Mouse (Mus musculus): ENCODE data around the gene Pbld2. TPM values are rescaled to one million over a fixed set of nuclear protein-coding genes. Genes with fewer than 3 reads are reported as not detected.

Pbld2 gene
- 1.1 and 1.8 TPM in 2 replicates for polyA plus RNA-seq (2015; fragmentation: Nextera tagmentation; extraction: Ambion mirVana)

DNA sequence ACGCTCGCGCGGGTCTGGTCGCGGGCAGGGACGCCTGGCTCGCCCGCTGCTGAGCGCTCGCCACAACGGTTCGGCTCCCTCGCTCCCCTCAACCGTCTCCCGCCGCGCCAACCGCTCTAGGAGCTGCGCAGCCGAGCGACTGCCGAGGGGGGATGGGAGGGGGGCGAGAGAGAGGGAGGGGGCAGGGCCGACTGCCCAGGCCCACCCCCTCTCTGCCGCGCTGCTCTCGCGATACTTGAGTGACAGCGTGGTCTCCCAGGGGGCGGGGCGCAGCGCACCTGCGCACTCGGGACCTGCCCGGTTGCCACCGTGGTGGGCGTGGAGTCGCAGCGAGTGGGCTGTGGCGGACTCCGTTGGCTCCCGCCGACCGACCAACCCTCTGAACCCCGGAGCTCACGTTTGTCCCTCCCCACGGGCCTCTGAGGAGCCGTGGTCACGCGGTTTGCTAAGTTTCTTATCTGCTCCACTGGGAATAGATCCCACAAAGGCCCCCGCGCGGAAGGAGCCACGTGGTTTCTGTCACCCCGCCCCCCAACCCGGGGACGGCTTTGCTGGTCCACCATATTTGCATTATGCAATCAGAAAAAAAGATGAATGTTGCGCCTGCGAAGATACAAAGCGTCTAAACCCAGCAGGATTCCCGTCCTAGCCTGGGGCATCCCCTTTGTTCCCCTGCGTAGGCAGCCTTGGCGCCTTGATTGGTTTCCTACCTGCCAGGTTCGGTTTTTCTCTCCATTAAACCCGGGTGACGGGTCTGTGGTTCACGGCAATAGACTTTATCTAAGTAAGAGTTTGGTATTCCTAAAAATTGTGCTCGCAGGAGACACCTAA is at the start of gene Pbld2, which contains the start of gene Hnrnph3:
Gene Pbld2, plus strand, starts transcription at position 567 of the 831 bp plus-strand sequence.
Gene Hnrnph3, minus strand, starts transcription at position 469 of the 831 bp plus-strand sequence.
- Histone ChIP-seq H3K9ac (replicated peaks) (peak within 1 kb of the TSS; percentile 99), H3K4me1 (peaks cover 59% of the 10 kb centered on the region), H3K27ac (replicated peaks) (peak within 1 kb of the TSS; percentile 100), H3K27me3 (no peaks in the 10 kb centered on the region), H3K9me3 (no peaks in the 10 kb centered on the region), H3K4me2 (replicated peaks) (peak within 1 kb of the TSS; percentile 83), H3K4me3 (peak within 1 kb of the TSS; percentile 85), H3K36me3 (no peaks in the 10 kb centered on the region)
- under 1% methylated on average over 51 of the region's 69 CpGs for WGBS
- peak; percentile 94 for ATAC-seq (replicated peaks)

DNA sequence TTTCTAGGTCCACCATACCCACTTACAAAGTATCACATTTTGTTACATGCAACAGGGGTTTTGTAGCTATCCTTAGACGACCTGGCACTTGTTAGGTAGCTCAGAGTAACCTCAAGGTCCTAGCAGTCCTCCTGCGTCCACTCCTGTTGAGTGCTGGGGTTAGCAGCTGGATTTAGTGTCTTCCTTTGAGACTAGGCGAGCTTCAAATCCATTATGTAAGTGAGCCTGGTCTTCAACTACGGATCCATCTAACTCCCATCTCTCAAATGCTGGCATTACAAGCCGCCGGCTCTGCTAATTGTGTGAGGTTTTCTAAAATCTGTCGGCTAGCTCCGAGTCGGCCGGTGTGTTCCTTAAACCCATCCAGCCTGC is 44.5 kb upstream of the Pbld2 start:
- Histone ChIP-seq H3K4me2 (replicated peaks) (peak overlapping the region; percentile 60), H3K9me3 (no peaks in the 10 kb centered on the region), H3K36me3 (peaks cover 13% of the 10 kb centered on the region), H3K27me3 (no peaks in the 10 kb centered on the region), H3K4me3 (peak overlapping the region; percentile 98), H3K4me1 (peaks cover 13% of the 10 kb centered on the region), H3K9ac (replicated peaks) (peak overlapping the region; percentile 95), H3K27ac (replicated peaks) (peak overlapping the region; percentile 84)
- ATAC-seq (replicated peaks), result no peak
- 4% methylated on average over 10 of the region's 10 CpGs for WGBS

DNA sequence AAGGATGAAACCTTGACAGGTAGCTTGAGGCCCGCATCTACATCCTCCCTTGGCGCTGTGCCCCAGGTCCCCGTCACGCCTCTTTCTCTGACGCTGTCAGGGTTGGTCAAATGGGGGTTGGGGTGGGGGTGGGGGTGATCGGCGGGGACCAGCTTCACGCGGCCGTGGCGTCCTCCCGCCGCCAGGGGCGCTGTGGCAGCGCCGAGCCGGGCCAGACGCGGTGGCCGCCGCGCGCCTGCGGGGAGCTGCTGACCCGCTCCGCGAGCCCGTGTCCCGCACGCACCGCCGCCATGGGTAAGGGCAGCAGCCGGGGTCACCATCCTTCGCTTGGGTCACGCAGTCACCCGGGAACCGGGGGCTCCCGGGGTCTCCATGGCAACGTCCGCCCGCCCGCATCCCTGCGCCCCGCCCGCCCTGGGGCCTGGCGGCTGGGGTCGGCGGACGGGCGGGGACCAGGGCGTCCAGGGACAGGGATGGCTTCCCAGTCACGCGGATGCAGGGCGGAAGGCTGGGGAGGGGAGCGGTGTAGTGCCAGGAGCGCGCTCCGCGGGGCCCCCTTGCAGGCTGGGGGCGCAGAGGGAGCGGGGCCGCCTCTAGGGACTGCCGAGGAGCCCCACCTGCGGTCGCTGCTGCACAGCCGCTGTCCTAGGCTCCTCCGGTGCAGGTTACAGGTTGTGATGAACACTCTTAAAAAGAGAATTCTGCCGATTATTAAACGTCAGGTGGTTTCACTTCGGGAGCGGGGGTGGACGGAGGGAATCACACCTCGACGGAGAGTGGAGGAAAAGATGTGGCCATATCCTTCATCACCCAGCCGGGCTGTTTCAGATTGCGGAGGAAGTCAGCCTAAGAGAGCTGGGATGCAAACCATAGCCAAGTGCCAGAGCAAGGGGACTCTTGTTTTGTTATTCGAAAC is 43.8 kb upstream of the Pbld2 start, which contains the start of gene Rufy2:
Gene Rufy2, plus strand, starts transcription at position 185 of the 916 bp plus-strand sequence.
- under 1% methylated on average over 72 of the region's 77 CpGs for WGBS
- Histone ChIP-seq H3K9ac (replicated peaks) (peak within 1 kb of the TSS; percentile 95), H3K27me3 (no peaks in the 10 kb centered on the region), H3K9me3 (no peaks in the 10 kb centered on the region), H3K36me3 (peaks cover 16% of the 10 kb centered on the region), H3K4me1 (peaks cover 13% of the 10 kb centered on the region), H3K4me2 (replicated peaks) (peak within 1 kb of the TSS; percentile 60), H3K4me3 (peak within 1 kb of the TSS; percentile 98), H3K27ac (replicated peaks) (peak within 1 kb of the TSS; percentile 84)
- peak; percentile 94 for ATAC-seq (replicated peaks)

DNA sequence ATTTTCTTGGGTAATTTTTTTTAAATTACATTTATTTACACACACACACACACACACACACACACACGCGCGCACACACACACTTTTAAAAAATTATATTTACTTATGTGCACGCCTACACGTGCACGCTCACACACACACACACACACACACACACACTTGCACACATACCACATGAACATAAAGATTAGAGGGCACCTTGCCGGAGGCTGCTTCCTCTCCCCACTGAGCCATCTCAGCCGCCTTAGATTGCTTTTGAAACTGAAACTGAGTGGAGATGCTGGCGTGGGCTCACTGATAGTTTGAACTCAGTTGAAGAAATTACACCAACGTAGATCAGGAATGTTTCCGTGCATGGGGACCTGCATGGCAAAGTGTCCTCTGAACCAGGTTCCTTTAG is 40.0 kb upstream of the Pbld2 start:
- ATAC-seq (replicated peaks), result no peak
- Histone ChIP-seq H3K27me3 (no peaks in the 10 kb centered on the region), H3K9ac (replicated peaks) (no peak overlapping the region), H3K4me2 (replicated peaks) (no peak overlapping the region), H3K4me3 (no peak overlapping the region), H3K9me3 (no peaks in the 10 kb centered on the region), H3K27ac (replicated peaks) (no peak overlapping the region), H3K4me1 (peaks cover 13% of the 10 kb centered on the region), H3K36me3 (peaks cover 43% of the 10 kb centered on the region)
- 92% methylated on average over 11 of the region's 11 CpGs for WGBS

DNA sequence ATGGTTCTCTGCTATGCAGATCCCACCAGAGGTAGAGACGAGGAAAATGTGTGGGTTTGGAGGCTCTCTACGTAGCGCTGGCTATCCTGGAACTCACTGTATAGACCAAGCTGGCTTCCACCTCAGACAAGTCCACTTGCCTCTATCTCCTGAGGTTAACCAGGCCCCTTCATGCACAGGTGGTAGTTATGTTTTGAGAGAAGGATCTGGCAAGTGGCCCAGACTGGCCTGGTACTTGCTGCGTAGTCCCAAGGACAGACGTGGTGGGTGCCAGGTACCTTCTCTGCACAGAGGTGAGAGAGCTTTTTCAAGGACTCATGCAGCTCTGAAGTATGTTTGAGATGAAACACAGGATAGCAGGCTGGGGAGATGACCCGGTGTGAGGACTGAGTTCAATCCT is 39.6 kb upstream of the Pbld2 start:
- no peak for ATAC-seq (replicated peaks)
- Histone ChIP-seq H3K27me3 (no peaks in the 10 kb centered on the region), H3K27ac (replicated peaks) (no peak overlapping the region), H3K9me3 (no peaks in the 10 kb centered on the region), H3K4me2 (replicated peaks) (no peak overlapping the region), H3K4me3 (no peak overlapping the region), H3K9ac (replicated peaks) (no peak overlapping the region), H3K36me3 (peaks cover 48% of the 10 kb centered on the region), H3K4me1 (peaks cover 13% of the 10 kb centered on the region)
- WGBS, result 93% methylated on average over 6 of the region's 6 CpGs

DNA sequence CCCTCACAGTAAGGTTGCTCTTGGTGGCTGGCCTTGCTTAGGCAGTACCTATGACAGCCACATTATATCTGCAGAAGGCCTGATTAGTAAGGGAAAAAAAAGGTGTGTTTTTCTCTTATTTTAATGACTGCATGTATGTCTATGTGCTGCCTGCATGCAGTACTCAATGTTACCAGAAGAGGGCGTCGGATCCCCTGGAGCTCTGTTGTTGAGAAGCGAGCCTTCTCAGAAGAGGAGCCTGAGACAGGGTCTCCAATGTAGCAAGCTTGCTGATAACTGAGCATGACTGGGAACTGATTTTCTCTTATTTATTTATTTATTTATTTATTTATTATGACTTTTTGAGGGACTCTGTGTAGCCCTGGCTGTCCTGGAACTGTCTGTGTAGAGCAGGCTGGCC is 36.8 kb upstream of the Pbld2 start:
- Histone ChIP-seq H3K4me2 (replicated peaks) (no peak overlapping the region), H3K36me3 (peaks cover 75% of the 10 kb centered on the region), H3K27ac (replicated peaks) (no peak overlapping the region), H3K27me3 (no peaks in the 10 kb centered on the region), H3K4me1 (no peaks in the 10 kb centered on the region), H3K9me3 (no peaks in the 10 kb centered on the region), H3K9ac (replicated peaks) (no peak overlapping the region), H3K4me3 (no peak overlapping the region)
- ATAC-seq (replicated peaks), result no peak
- 25% methylated on average over 3 of the region's 3 CpGs for WGBS

DNA sequence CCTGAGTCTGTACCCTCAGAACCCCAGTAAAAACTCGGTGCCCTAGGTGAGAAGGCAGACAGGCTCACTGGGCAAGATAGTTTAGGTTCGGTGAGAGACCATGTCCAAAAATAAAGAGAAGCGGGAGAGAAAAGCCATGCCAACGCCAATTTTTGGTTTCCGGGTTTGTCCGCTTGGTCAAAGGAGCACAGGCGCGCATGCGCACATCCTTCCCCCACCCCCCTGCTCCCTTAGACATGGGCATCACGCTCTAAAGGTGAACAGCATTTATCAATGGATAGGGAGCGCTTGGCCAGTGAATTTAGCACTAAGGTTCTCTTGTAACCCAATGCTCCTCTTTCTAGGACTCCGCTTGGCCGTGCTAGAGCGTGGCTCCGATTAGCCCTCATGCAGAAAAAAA is 33.5 kb upstream of the Pbld2 start:
- ATAC-seq (replicated peaks), result no peak
- Histone ChIP-seq H3K4me2 (replicated peaks) (no peak overlapping the region), H3K27ac (replicated peaks) (no peak overlapping the region), H3K36me3 (peaks cover 84% of the 10 kb centered on the region), H3K9ac (replicated peaks) (no peak overlapping the region), H3K4me1 (no peaks in the 10 kb centered on the region), H3K27me3 (no peaks in the 10 kb centered on the region), H3K4me3 (no peak overlapping the region), H3K9me3 (no peaks in the 10 kb centered on the region)
- WGBS, result 96% methylated on average over 15 of the region's 15 CpGs

DNA sequence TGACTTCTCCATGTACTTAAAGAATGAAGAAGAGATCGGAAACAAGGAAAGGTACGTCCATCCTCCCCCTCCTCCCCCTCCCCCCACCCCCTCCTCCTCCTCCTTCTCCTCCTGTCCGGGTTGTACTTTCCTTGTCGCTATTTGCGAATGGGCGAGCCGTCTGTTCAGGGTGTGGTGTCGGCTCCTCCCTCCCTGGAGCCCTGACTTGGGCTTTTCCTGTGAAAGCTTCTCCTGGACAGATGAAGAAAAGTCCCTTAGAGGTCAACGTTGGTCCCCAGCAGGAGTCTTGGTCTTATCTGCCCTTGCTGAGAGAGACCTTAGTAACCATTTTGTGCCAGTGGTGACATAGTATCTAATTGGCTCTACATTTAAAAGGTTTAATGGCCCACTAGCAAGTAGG is 30.1 kb upstream of the Pbld2 start:
- Histone ChIP-seq H3K4me3 (no peak overlapping the region), H3K9ac (replicated peaks) (no peak overlapping the region), H3K27ac (replicated peaks) (no peak overlapping the region), H3K4me2 (replicated peaks) (no peak overlapping the region), H3K4me1 (no peaks in the 10 kb centered on the region), H3K36me3 (peaks cover 91% of the 10 kb centered on the region), H3K27me3 (no peaks in the 10 kb centered on the region), H3K9me3 (no peaks in the 10 kb centered on the region)
- 91% methylated on average over 8 of the region's 9 CpGs for WGBS
- ATAC-seq (replicated peaks), result no peak

DNA sequence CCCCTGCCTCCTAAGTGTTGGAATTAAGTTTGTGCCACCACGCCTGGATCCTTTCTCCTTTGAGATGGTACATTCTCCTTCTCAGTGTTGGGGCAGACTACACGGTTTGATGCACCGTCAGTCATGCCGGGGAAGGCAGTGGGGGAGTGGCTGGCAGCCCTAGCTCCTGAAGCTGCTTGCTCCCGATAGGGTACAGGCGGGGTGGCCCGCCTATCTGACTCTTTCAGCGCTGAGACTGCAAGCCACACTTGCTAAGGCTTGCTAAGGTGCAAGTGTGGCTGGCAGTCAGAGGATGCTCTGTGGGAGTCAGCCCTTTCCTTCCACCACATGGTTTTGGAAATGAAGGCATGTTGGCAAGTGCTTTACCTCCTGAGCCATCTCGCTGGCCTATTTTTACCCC is 23.5 kb upstream of the Pbld2 start:
- H3K27me3 ChIP-seq, result no peaks in the 10 kb centered on the region
- H3K27ac ChIP-seq (replicated peaks), result no peak overlapping the region
- no peak for ATAC-seq (replicated peaks)
- no peaks in the 10 kb centered on the region for H3K4me1 ChIP-seq
- WGBS, result 74% methylated on average over 9 of the region's 9 CpGs
- no peak overlapping the region for H3K4me3 ChIP-seq
- H3K9ac ChIP-seq (replicated peaks), result no peak overlapping the region
- H3K9me3 ChIP-seq, result no peaks in the 10 kb centered on the region
- no peak overlapping the region for H3K4me2 ChIP-seq (replicated peaks)
- peaks cover 92% of the 10 kb centered on the region for H3K36me3 ChIP-seq

DNA sequence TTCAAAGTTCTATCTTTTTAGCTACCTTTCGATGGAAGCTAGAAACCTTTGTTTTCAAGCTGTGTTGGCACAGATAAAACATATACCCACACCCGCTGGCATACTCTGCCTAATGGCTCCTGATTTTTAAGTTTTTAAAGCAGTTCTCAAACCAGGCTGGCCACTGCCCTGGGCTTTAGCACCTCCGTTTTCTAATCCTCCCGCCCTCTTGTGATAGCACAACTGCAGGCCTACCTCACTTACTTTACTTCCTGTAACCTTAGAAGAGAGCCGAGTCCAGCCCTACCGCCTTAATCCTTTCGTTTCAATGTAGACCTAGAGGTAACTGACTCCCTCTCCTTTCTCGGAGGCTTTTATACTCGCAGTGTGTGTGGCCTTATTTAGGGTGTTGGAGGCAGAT is 20.9 kb upstream of the Pbld2 start:
- Histone ChIP-seq H3K9ac (replicated peaks) (no peak overlapping the region), H3K36me3 (peaks cover 89% of the 10 kb centered on the region), H3K4me3 (no peak overlapping the region), H3K27ac (replicated peaks) (no peak overlapping the region), H3K4me1 (no peaks in the 10 kb centered on the region), H3K9me3 (no peaks in the 10 kb centered on the region), H3K4me2 (replicated peaks) (no peak overlapping the region), H3K27me3 (no peaks in the 10 kb centered on the region)
- WGBS, result 75% methylated on average over 9 of the region's 9 CpGs
- ATAC-seq (replicated peaks), result no peak

DNA sequence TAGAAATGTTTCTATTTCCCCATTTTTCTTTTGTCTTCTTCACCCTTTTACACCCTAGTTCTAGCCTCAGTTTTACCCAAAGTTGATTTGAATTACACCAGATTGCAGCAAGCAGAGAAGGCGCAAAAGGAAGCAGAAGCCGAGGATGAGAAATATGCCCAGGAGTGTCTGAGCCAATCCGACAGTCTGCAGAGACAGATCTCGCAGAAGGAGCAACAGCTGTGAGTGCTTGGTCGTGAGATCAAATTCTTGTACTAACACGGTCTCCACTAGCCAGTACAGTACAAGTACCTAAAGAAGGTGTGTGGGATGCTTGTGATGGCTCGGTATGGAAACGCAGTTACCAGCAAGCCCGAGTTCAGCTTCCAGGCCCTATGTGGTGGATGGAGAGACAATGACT is 19.6 kb upstream of the Pbld2 start:
- Histone ChIP-seq H3K27me3 (no peaks in the 10 kb centered on the region), H3K36me3 (peaks cover 88% of the 10 kb centered on the region), H3K9ac (replicated peaks) (no peak overlapping the region), H3K4me1 (no peaks in the 10 kb centered on the region), H3K4me2 (replicated peaks) (no peak overlapping the region), H3K9me3 (no peaks in the 10 kb centered on the region), H3K4me3 (no peak overlapping the region), H3K27ac (replicated peaks) (no peak overlapping the region)
- ATAC-seq (replicated peaks), result no peak
- WGBS, result 93% methylated on average over 9 of the region's 9 CpGs

DNA sequence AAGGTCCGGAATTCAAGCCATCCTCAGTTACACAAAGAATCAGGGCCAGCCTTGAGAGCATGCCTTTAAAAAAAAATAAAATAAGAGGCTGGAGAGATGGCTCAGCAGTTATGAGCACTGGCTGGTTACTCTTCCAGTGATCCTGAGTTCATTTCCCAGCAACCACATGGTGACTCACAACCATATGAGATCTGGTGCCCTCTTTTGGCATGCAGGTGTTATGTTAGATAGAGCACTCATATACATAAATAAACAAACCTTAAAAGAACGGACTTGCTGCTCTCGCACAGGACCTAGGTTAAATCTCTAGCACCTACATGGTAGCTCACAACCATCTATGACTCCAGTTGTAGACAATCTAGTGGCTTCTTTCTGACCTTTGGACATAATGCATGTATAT is 15.9 kb upstream of the Pbld2 start:
- no peak overlapping the region for H3K4me3 ChIP-seq
- H3K9ac ChIP-seq (replicated peaks), result no peak overlapping the region
- H3K4me1 ChIP-seq, result no peaks in the 10 kb centered on the region
- peaks cover 89% of the 10 kb centered on the region for H3K36me3 ChIP-seq
- H3K9me3 ChIP-seq, result no peaks in the 10 kb centered on the region
- H3K4me2 ChIP-seq (replicated peaks), result no peak overlapping the region
- H3K27me3 ChIP-seq, result no peaks in the 10 kb centered on the region
- WGBS, result 74% methylated on average over 3 of the region's 3 CpGs
- ATAC-seq (replicated peaks), result no peak
- no peak overlapping the region for H3K27ac ChIP-seq (replicated peaks)
